24 mouse cellular contexts compared by ENCODE assay signal in genomic region chr15:27565626-27566185, GRCm38 (mm10).
DNase-seq lines count a peak whose midpoint lies in the region; ATAC-seq and TF ChIP-seq lines count a peak whose summit lies in the region.
"Had no signal": no experiment of that assay in that cellular context is flagged by ENCODE, and none has a peak within 500 bp of the region (broad histone marks: within the 10 kb centered on the region; RNA-seq: fewer than 3 reads in every experiment).

No protein-coding gene starts in this region.

- no peak overlapping the region for H3K9ac ChIP-seq in forebrain, postnatal 0 days
- no peak overlapping the region for H3K9ac ChIP-seq in forebrain, embryonic 12.5 days
- H3K9ac ChIP-seq: embryonic facial prominence, embryonic 12.5 days; heart, embryonic 12.5 days; hindbrain, embryonic 13.5 days; liver, embryonic 13.5 days; lung, embryonic 14.5 days had no signal

- intact Hi-C loops in heart, postnatal 25 days (cut with DNase I): no loop called here

- no peaks in the 10 kb centered on the region for H3K27me3 ChIP-seq in forebrain, postnatal 0 days (ENCODE audit: insufficient read depth, low read length)
- no peaks in the 10 kb centered on the region for H3K27me3 ChIP-seq in forebrain, embryonic 12.5 days
- H3K27me3 ChIP-seq: embryonic facial prominence, embryonic 12.5 days; heart, embryonic 12.5 days; hindbrain, embryonic 13.5 days; liver, embryonic 13.5 days had no signal

- no peaks in the 10 kb centered on the region for H3K9me3 ChIP-seq in forebrain, postnatal 0 days (ENCODE audit: low read length)
- H3K9me3 ChIP-seq in forebrain, embryonic 12.5 days: no peaks in the 10 kb centered on the region
- H3K9me3 ChIP-seq: embryonic facial prominence, embryonic 12.5 days; heart, embryonic 12.5 days; hindbrain, embryonic 13.5 days; liver, embryonic 13.5 days had no signal

- H3K4me3 ChIP-seq in forebrain, postnatal 0 days (ENCODE audit: low read depth, low read length): no peak overlapping the region
- no peak overlapping the region for H3K4me3 ChIP-seq in forebrain, embryonic 12.5 days (replicated peaks)
- H3K4me3 ChIP-seq: embryonic facial prominence, embryonic 12.5 days; erythroblast, embryonic 14.5 days; heart, embryonic 12.5 days; hindbrain, embryonic 13.5 days; liver, embryonic 13.5 days had no signal

- no peak for DNase-seq in forebrain, postnatal 0 days
- DNase-seq in heart, adult 11 months: peak; percentile 89
- no peak for DNase-seq in heart, postnatal 25 days (ENCODE audit: low spot score)
- peak; percentile 50 for DNase-seq in right cerebral cortex, postnatal 25 days
- no peak for DNase-seq in right cerebral cortex, postnatal 10 days (ENCODE audit: low spot score in 2 of 2)
- DNase-seq in telencephalon, adult 2 months (ENCODE audit: low read depth, low spot score): peak; percentile 62
- no peak for DNase-seq in adrenal gland, postnatal 4 days (ENCODE audit: low spot score in 2 of 2)
- DNase-seq: adrenal gland, postnatal 36 days; heart, postnatal 14 days; kidney, adult 8-10 months; kidney, postnatal 25 days; liver, embryonic 13.5 days; lung, embryonic 14.5 days; lung, postnatal 4 days; thymus, adult 18-20 months; thymus, postnatal 4 days had no signal

- H3K36me3 ChIP-seq in forebrain, postnatal 0 days (ENCODE audit: insufficient read depth): peaks cover 46% of the 10 kb centered on the region
- 0 out of 2 replicates have a peak, but pooled peaks cover 7% of the 10 kb centered on the region for H3K36me3 ChIP-seq in forebrain, embryonic 12.5 days (replicated peaks)

- H3K4me2 ChIP-seq in forebrain, postnatal 0 days (ENCODE audit: low read depth): no peak overlapping the region
- no peak overlapping the region for H3K4me2 ChIP-seq in forebrain, embryonic 12.5 days
- H3K4me2 ChIP-seq: embryonic facial prominence, embryonic 12.5 days; heart, embryonic 12.5 days; hindbrain, embryonic 13.5 days; liver, embryonic 13.5 days; lung, embryonic 14.5 days had no signal

- 78% methylated on average over 10 of the region's 10 CpGs for WGBS in forebrain, postnatal 0 days
- WGBS in forebrain, embryonic 12.5 days: 92% methylated on average over 10 of the region's 10 CpGs

- no peaks in the 10 kb centered on the region for H3K4me1 ChIP-seq in forebrain, postnatal 0 days (ENCODE audit: insufficient read depth)
- peaks cover 5% of the 10 kb centered on the region; the same call in 1 of the 2 replicates for H3K4me1 ChIP-seq in forebrain, embryonic 12.5 days
- H3K4me1 ChIP-seq: heart, embryonic 12.5 days; hindbrain, embryonic 13.5 days; liver, embryonic 13.5 days had no signal

- TF ChIP-seq CTCF in forebrain, postnatal 0 days (IDR thresholded peaks at IDR 0.05; ENCODE audit: low read depth): no peak

- peak; percentile 10; the same call in 1 of the 2 replicates for ATAC-seq in forebrain, postnatal 0 days
- no peak for ATAC-seq in forebrain, embryonic 12.5 days (ENCODE audit: low FRiP score)
- ATAC-seq: forebrain, embryonic 14.5 days; inflammation-experienced regulatory T-cells, adult 6 months; midbrain, embryonic 16.5 days had no signal

- H3K27ac ChIP-seq in forebrain, postnatal 0 days (ENCODE audit: low read depth, low read length): 0 out of 2 replicates have a peak overlapping the region, but pooled peaks have one; percentile 15
- no peak overlapping the region for H3K27ac ChIP-seq in forebrain, embryonic 12.5 days
- H3K27ac ChIP-seq: embryonic facial prominence, embryonic 12.5 days; hindbrain, embryonic 13.5 days; liver, embryonic 13.5 days had no signal

Comparison
In these comparisons a context has a peak if more than half of its experiments do, and no peak if none do; other contexts are left out.
1. DNase-seq: peak in heart, adult 11 months (single experiment), right cerebral cortex, postnatal 25 days (single experiment) and telencephalon, adult 2 months (single experiment); none in forebrain, postnatal 0 days (single experiment), heart, postnatal 25 days (single experiment), right cerebral cortex, postnatal 10 days (0 of 2) and adrenal gland, postnatal 4 days (0 of 2).